Mouse (Mus musculus): ENCODE measurements around the gene Kcnh3. TPM values are rescaled to one million over a fixed set of nuclear protein-coding genes. Genes with fewer than 3 reads are reported as not detected.
"Not testable (repeated sequence)": the region's sequence is repeated elsewhere in the genome, so short reads cannot be mapped to it uniquely, and the experiment has no call there.

Kcnh3 gene
- polyA plus RNA-seq, 1 experiment from 2014 or later = 0.06 TPM

DNA sequence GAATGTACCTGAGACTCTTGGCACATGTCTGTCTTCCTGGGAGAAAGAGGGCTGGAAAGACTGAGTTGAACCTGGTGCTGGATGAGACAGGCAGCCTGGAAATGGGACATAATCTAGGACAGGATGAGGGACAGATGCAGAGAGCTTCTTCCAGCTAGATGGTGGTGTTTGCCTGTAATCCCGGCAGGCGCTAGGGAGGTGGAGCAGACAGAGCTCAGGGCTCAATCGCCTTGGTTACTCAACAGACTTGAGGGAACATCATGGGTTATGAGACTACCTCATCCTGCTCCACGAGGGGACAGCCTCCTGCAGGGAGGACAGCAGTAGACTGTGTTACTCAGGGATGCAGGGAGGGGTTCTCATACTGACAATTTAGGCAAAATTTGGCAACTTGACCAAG lies 16.6 kb downstream of the Kcnh3 start:
- H3K9ac ChIP-seq = no peak overlapping the region
- H3K4me3 ChIP-seq (replicated peaks) = no peak overlapping the region
- H3K4me2 ChIP-seq = no peak overlapping the region
- WGBS (ENCODE audit: insufficient replicate concordance) = 65% methylated on average over 4 of the region's 4 CpGs
- ATAC-seq (ENCODE audit: low read depth) (no peak), DNase-seq (no peak)
- H3K9me3 ChIP-seq (replicated peaks) = no peaks in the 10 kb centered on the region
- peaks cover 45% of the 10 kb centered on the region for H3K36me3 ChIP-seq
- 0 out of 2 replicates have a peak, but pooled peaks cover 5% of the 10 kb centered on the region for H3K27me3 ChIP-seq
- H3K4me1 ChIP-seq (replicated peaks) = no peaks in the 10 kb centered on the region
- H3K27ac ChIP-seq = no peak overlapping the region

- Histone ChIP-seq H3K9me3 (replicated peaks) (no peaks in the 10 kb centered on the region), H3K4me3 (replicated peaks) (no peak overlapping the region), H3K36me3 (peaks cover 52% of the 10 kb centered on the region), H3K27ac (no peak overlapping the region), H3K27me3 (0 out of 2 replicates have a peak, but pooled peaks cover 2% of the 10 kb centered on the region), H3K4me1 (replicated peaks) (no peaks in the 10 kb centered on the region), H3K4me2 (no peak overlapping the region), H3K9ac (no peak overlapping the region)
- no peak for ATAC-seq (ENCODE audit: low read depth)
- WGBS (ENCODE audit: insufficient replicate concordance) = 75% methylated on average over 10 of the region's 10 CpGs
- no peak for DNase-seq
Measured at GRCm38 (mm10) chr15:99242045-99242444, 17.4 kb downstream of the Kcnh3 start.

DNA sequence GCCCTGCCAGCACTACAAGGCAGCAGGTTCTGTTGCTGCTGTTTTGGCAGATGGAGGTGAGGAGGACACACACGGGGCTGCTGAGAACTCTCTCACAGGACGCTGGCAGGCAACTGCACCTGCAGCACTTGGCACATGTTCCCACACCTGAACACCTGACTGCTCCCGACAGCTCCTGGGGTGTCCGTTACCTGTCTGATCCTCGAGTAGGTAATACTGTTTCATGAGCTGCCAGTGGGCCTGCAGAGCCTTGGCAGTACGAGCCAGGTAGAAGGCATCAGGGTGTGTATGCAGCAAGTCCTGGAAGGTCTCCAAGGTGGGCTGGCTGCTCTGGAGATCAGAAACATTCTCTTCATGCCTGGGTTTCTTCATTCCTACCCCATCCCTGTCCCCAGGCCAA lies 22.1 kb downstream of the Kcnh3 start:
- ATAC-seq (ENCODE audit: low read depth); H3K4me2 ChIP-seq; H3K27me3 ChIP-seq; H3K27ac ChIP-seq; H3K9ac ChIP-seq; H3K4me1 ChIP-seq (replicated peaks); H3K9me3 ChIP-seq (replicated peaks); H3K4me3 ChIP-seq (replicated peaks); DNase-seq: not testable (repeated sequence)
- WGBS (ENCODE audit: insufficient replicate concordance) = 82% methylated on average over 6 of the region's 6 CpGs
- peaks cover 77% of the 10 kb centered on the region for H3K36me3 ChIP-seq

- ATAC-seq (ENCODE audit: low read depth) = no peak
- Histone ChIP-seq H3K36me3 (peaks cover 57% of the 10 kb centered on the region), H3K9me3 (replicated peaks) (no peaks in the 10 kb centered on the region), H3K27me3 (no peaks in the 10 kb centered on the region), H3K9ac (no peak overlapping the region), H3K4me3 (replicated peaks) (no peak overlapping the region), H3K4me1 (replicated peaks) (peaks cover 20% of the 10 kb centered on the region), H3K4me2 (no peak overlapping the region), H3K27ac (no peak overlapping the region)
- WGBS (ENCODE audit: insufficient replicate concordance) = 83% methylated on average over 9 of the region's 9 CpGs
- no peak for DNase-seq
Measured at GRCm38 (mm10) chr15:99248972-99249371, 24.3 kb downstream of the Kcnh3 start.

GRCm38 (mm10) chr15:99249938-99250337 lies 25.3 kb downstream of the Kcnh3 start:
- Histone ChIP-seq H3K9me3 (replicated peaks) (no peaks in the 10 kb centered on the region), H3K36me3 (peaks cover 47% of the 10 kb centered on the region), H3K4me3 (replicated peaks) (no peak overlapping the region), H3K9ac (no peak overlapping the region), H3K4me2 (peak overlapping the region; percentile 92; the same call in 1 of the 2 replicates), H3K27me3 (no peaks in the 10 kb centered on the region), H3K27ac (no peak overlapping the region), H3K4me1 (replicated peaks) (peaks cover 28% of the 10 kb centered on the region)
- ATAC-seq (ENCODE audit: low read depth) (no peak), DNase-seq (no peak)
- 83% methylated on average over 11 of the region's 11 CpGs for WGBS (ENCODE audit: insufficient replicate concordance)

DNA sequence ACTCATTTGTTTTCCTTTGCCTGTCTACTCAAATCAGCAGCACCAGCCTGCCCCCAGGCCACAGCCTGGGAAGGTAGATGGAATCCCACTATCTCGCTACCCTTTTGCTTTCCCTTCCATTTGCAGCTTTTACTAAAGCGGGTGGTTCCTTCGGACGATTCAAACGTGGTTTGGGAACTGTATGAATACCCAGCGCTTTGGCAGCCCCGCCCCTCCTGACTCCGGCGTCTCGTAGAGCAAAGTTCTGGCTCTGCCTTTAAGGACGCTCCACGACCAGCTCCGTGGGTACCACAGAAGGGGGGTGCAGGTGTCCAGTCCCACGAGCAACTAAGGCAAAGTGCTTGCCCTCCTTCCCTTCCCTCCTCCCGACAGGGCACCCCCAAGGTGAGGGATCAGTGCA lies 26.4 kb downstream of the Kcnh3 start:
- not testable (repeated sequence) for H3K27ac ChIP-seq; H3K9me3 ChIP-seq (replicated peaks); H3K27me3 ChIP-seq
- peak; percentile 24 for DNase-seq
- under 1% methylated on average over 14 of the region's 15 CpGs for WGBS (ENCODE audit: insufficient replicate concordance)
- Histone ChIP-seq H3K4me3 (replicated peaks) (peak overlapping the region; percentile 65), H3K4me1 (replicated peaks) (peaks cover 28% of the 10 kb centered on the region), H3K4me2 (peak overlapping the region; percentile 92), H3K36me3 (peaks cover 36% of the 10 kb centered on the region), H3K9ac (peak overlapping the region; percentile 68)
- peak; percentile 24 for ATAC-seq (ENCODE audit: low read depth)

- Histone ChIP-seq H3K4me2 (peak within 1 kb of the TSS; percentile 92), H3K4me1 (replicated peaks) (peaks cover 28% of the 10 kb centered on the region), H3K27me3 (no peaks in the 10 kb centered on the region), H3K4me3 (replicated peaks) (peak within 1 kb of the TSS; percentile 65), H3K36me3 (peaks cover 29% of the 10 kb centered on the region), H3K27ac (peak within 1 kb of the TSS; percentile 92), H3K9me3 (replicated peaks) (no peaks in the 10 kb centered on the region), H3K9ac (peak within 1 kb of the TSS; percentile 72)
- ATAC-seq (ENCODE audit: low read depth) = peak; percentile 87
- peak; percentile 93 for DNase-seq
- WGBS (ENCODE audit: insufficient replicate concordance) = under 1% methylated on average over 52 of the region's 52 CpGs
Measured at GRCm38 (mm10) chr15:99251626-99252380, 27.1 kb downstream of the Kcnh3 start, which contains the start of gene Mcrs1. Mcrs1 (minus strand) TSS chr15:99251961.

- peak overlapping the region; percentile 65 for H3K4me3 ChIP-seq (replicated peaks)
- peak overlapping the region; percentile 72 for H3K9ac ChIP-seq
- H3K36me3 ChIP-seq = peaks cover 21% of the 10 kb centered on the region
- H3K4me2 ChIP-seq = peak overlapping the region; percentile 92
- H3K27me3 ChIP-seq = no peaks in the 10 kb centered on the region
- H3K9me3 ChIP-seq (replicated peaks) = no peaks in the 10 kb centered on the region
- ATAC-seq (ENCODE audit: low read depth) = peak; percentile 13; the same call in 1 of the 2 replicates
- 4% methylated on average over 22 of the region's 22 CpGs for WGBS (ENCODE audit: insufficient replicate concordance)
- peak overlapping the region; percentile 92 for H3K27ac ChIP-seq
- peaks cover 28% of the 10 kb centered on the region for H3K4me1 ChIP-seq (replicated peaks)
- no peak for DNase-seq
Measured at GRCm38 (mm10) chr15:99252381-99253174, 27.9 kb downstream of the Kcnh3 start.

DNA sequence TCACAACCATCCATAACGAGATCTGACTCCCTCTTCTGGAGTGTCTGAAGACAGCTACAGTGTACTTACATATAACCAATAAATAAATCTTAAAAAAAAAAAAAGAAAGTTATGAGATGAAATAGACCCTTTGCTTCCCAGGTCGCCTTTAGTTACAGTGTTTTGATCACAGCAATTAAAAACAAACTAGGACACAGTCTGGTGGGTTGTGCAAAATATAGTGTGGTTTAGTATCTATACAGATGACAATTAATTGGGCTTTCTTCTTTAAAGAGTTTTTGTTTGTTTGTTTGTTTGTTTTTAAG lies 28.5 kb downstream of the Kcnh3 start:
- Histone ChIP-seq H3K4me1 (replicated peaks) (peaks cover 28% of the 10 kb centered on the region), H3K36me3 (peaks cover 15% of the 10 kb centered on the region; the same call in 1 of the 2 replicates), H3K4me2 (peak overlapping the region; percentile 92), H3K4me3 (replicated peaks) (peak overlapping the region; percentile 65; the same call in 1 of the 2 replicates)
- H3K27ac ChIP-seq; H3K9me3 ChIP-seq (replicated peaks); ATAC-seq (ENCODE audit: low read depth); H3K27me3 ChIP-seq; H3K9ac ChIP-seq; DNase-seq: not testable (repeated sequence)
- WGBS (ENCODE audit: insufficient replicate concordance) = 47% methylated on average over 2 of the region's 2 CpGs

GRCm38 (mm10) chr15:99253772-99254171 lies 29.1 kb downstream of the Kcnh3 start:
- Histone ChIP-seq H3K27me3 (no peaks in the 10 kb centered on the region), H3K4me1 (replicated peaks) (peaks cover 28% of the 10 kb centered on the region), H3K27ac (no peak overlapping the region), H3K36me3 (peaks cover 10% of the 10 kb centered on the region; the same call in 1 of the 2 replicates), H3K9ac (no peak overlapping the region), H3K4me2 (no peak overlapping the region), H3K4me3 (replicated peaks) (no peak overlapping the region), H3K9me3 (replicated peaks) (no peaks in the 10 kb centered on the region)
- ATAC-seq (ENCODE audit: low read depth) (no peak), DNase-seq (no peak)
- 74% methylated on average over 6 of the region's 6 CpGs for WGBS (ENCODE audit: insufficient replicate concordance)

DNA sequence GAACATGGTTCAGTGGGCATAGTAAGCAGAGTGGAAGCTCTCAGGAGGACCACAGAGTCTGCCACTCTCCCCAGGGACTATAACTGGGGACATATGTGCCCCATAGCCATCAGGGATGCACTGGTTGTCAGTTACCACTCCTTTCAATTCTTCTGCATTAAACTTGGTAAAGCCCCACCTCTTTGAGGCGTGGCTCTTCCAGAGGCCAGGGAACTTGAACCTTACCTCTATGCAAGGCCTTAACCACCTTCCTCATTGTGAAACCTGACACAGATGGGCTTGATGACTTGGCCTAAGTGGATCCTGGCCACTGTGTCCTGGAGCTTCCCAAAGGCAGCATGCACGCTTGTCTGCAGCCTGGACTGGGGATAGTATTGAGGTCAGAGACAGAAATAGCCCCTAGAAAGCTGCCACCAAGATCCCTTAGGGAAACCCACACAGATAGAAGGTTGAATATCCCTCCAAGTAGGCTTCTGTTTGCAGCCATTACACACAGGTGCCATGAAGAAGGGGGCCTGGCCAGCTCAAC lies 29.9 kb downstream of the Kcnh3 start:
- peaks cover 4% of the 10 kb centered on the region; the same call in 1 of the 2 replicates for H3K36me3 ChIP-seq
- no peak overlapping the region for H3K4me3 ChIP-seq (replicated peaks)
- ATAC-seq (ENCODE audit: low read depth) (no peak), DNase-seq (no peak)
- H3K27ac ChIP-seq = no peak overlapping the region
- H3K4me2 ChIP-seq = no peak overlapping the region
- no peaks in the 10 kb centered on the region for H3K9me3 ChIP-seq (replicated peaks)
- peaks cover 33% of the 10 kb centered on the region for H3K4me1 ChIP-seq (replicated peaks)
- 67% methylated on average over 2 of the region's 2 CpGs for WGBS (ENCODE audit: insufficient replicate concordance)
- H3K9ac ChIP-seq = no peak overlapping the region
- no peaks in the 10 kb centered on the region for H3K27me3 ChIP-seq
